Mouse (Mus musculus): ENCODE results near the gene Atxn10. TPM values are rescaled to one million over a fixed set of nuclear protein-coding genes. Genes with fewer than 3 reads are reported as not detected.
A peak's percentile ranks its signal among the peaks of the same experiment; 100 is the strongest.

The Atxn10 gene
- total and polyA plus RNA-seq, 2 experiments from 2014 or later: 311 to 536 TPM

DNA sequence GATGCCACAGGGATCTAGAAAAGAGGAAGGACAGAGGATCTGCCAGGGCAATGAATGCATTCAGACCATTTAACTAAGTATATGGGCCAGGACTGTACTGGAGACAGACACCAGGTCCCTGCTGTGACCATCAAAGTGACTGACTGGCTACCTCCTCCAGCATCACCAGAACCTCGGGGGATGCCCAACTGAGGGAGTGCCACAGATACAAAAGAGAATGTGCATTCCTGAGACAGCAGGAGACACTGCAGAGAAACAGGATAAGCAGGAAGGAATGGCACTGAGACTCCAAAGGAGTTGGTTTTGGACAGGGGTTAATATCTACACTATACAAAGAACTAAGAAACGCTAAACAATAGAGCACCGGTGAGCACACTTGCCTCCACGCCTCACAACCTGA is 32.8 kb upstream of the Atxn10 start:
- no peak overlapping the region for H3K4me2 ChIP-seq (ENCODE audit: low read depth)
- no peak overlapping the region for H3K4me3 ChIP-seq (ENCODE audit: low read depth, low read length)
- no peak for TF ChIP-seq CTCF (IDR thresholded peaks at IDR 0.05; ENCODE audit: low read depth)
- no peaks in the 10 kb centered on the region for H3K4me1 ChIP-seq (ENCODE audit: insufficient read depth)
- 56% methylated on average over 4 of the region's 4 CpGs for WGBS
- no peaks in the 10 kb centered on the region for H3K9me3 ChIP-seq (ENCODE audit: low read length)
- no peak overlapping the region for H3K9ac ChIP-seq
- DNase-seq: no peak
- H3K27me3 ChIP-seq (ENCODE audit: insufficient read depth, low read length): no peaks in the 10 kb centered on the region
- no peak overlapping the region for H3K27ac ChIP-seq (ENCODE audit: low read depth, low read length)
- no peaks in the 10 kb centered on the region for H3K36me3 ChIP-seq (ENCODE audit: insufficient read depth)
- no peak for ATAC-seq

DNA sequence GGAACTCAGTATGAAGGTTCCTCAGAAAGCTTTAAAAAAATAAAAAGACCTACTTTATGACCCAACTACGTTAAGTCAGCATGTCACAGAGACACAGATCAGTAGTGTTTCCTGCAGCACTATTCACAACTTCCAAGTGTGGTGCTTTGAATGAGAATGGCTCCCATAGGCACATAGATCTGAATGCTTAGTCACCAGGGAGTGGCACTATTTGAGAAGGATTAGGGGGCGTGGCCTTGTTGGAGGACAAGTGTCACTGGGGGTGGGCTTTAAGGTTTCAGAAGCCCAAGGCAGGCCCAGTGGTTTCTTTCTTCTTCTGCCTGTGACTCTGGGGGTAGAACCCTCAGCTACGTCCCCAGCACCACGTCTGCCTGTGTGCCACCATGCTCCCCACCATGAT is 32.1 kb upstream of the Atxn10 start:
- no peak overlapping the region for H3K4me3 ChIP-seq (ENCODE audit: low read depth, low read length)
- ATAC-seq: no peak
- no peak overlapping the region for H3K4me2 ChIP-seq (ENCODE audit: low read depth)
- H3K27me3 ChIP-seq (ENCODE audit: insufficient read depth, low read length): no peaks in the 10 kb centered on the region
- TF ChIP-seq CTCF (IDR thresholded peaks at IDR 0.05; ENCODE audit: low read depth): no peak
- H3K27ac ChIP-seq (ENCODE audit: low read depth, low read length): no peak overlapping the region
- no peaks in the 10 kb centered on the region for H3K9me3 ChIP-seq (ENCODE audit: low read length)
- no peak overlapping the region for H3K9ac ChIP-seq
- no peaks in the 10 kb centered on the region for H3K36me3 ChIP-seq (ENCODE audit: insufficient read depth)
- DNase-seq: no peak
- H3K4me1 ChIP-seq (ENCODE audit: insufficient read depth): no peaks in the 10 kb centered on the region
- 88% methylated on average over 4 of the region's 4 CpGs for WGBS

DNA sequence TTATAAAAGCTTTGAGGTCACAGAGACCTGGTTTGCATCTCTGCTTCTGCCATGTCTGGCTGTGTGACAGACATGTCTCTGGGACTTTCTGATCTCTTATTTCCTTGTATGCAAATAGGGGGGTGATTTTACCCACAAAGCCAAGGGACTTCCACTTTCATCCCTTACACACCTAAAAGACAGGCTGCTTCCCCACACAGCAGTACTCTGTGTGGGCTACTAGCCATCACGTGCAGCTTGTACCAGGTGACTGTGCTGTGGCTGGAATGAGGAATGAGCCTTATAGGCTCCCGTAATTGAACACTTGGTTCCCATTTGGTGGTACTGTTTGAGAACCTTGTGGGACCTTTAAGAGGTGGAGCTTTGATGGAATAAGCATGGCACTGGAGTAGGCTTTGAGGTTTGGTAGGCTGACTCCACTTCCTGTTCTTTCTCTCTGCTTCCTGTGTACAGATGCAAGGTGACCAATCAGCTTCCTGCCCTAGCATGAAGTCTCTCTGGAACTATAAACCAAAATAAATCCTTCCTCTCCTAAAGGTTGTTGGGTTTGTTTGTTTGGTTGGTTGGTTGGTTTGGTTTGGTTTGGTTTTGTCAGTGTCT is 28.9 kb upstream of the Atxn10 start:
- Histone ChIP-seq H3K4me2 (ENCODE audit: low read depth) (no peak overlapping the region), H3K9ac (no peak overlapping the region), H3K27ac (ENCODE audit: low read depth, low read length) (no peak overlapping the region), H3K9me3 (ENCODE audit: low read length) (no peaks in the 10 kb centered on the region), H3K4me3 (ENCODE audit: low read depth, low read length) (no peak overlapping the region), H3K27me3 (ENCODE audit: insufficient read depth, low read length) (no peaks in the 10 kb centered on the region), H3K4me1 (ENCODE audit: insufficient read depth) (no peaks in the 10 kb centered on the region), H3K36me3 (ENCODE audit: insufficient read depth) (no peaks in the 10 kb centered on the region)
- no peak for DNase-seq
- ATAC-seq: no peak
- TF ChIP-seq CTCF (IDR thresholded peaks at IDR 0.05; ENCODE audit: low read depth): no peak
- 89% methylated on average over 2 of the region's 2 CpGs for WGBS

DNA sequence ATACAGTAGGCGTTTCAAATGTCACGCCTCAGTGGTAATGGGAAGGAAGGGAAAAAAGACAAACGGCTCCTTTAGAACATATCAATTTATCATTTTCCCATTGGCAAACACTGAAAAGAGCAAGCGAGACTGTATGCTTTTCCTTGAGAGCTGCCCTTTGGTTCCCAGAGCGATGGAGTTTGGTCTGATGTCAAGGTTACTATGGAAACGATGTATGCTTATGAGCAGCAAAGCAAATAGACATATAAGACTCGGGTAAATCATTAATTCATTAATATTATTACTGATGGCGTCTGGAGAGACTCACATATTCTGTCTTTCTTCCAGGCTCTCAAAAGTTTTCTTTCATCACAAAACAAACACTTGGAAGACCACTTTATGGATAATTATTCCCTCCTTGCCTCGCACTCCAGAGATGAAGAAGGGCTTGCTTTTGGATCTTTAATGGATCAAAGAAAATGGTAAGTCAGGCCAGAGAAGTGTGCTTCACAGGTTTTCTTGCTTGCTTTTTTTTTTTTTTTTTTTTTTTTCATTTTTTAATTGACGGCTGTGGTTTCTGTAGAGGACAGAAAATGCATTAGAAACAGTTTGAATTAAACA is 24.9 kb upstream of the Atxn10 start:
- DNase-seq: no peak
- ATAC-seq: no peak
- no peak overlapping the region for H3K9ac ChIP-seq
- WGBS: 59% methylated on average over 10 of the region's 10 CpGs
- H3K36me3 ChIP-seq (ENCODE audit: insufficient read depth): no peaks in the 10 kb centered on the region
- H3K4me2 ChIP-seq (ENCODE audit: low read depth): no peak overlapping the region
- no peak for TF ChIP-seq CTCF (IDR thresholded peaks at IDR 0.05; ENCODE audit: low read depth)
- no peak overlapping the region for H3K27ac ChIP-seq (ENCODE audit: low read depth, low read length)
- H3K27me3 ChIP-seq (ENCODE audit: insufficient read depth, low read length): no peaks in the 10 kb centered on the region
- no peak overlapping the region for H3K4me3 ChIP-seq (ENCODE audit: low read depth, low read length)
- H3K9me3 ChIP-seq (ENCODE audit: low read length): no peaks in the 10 kb centered on the region
- no peaks in the 10 kb centered on the region for H3K4me1 ChIP-seq (ENCODE audit: insufficient read depth)

DNA sequence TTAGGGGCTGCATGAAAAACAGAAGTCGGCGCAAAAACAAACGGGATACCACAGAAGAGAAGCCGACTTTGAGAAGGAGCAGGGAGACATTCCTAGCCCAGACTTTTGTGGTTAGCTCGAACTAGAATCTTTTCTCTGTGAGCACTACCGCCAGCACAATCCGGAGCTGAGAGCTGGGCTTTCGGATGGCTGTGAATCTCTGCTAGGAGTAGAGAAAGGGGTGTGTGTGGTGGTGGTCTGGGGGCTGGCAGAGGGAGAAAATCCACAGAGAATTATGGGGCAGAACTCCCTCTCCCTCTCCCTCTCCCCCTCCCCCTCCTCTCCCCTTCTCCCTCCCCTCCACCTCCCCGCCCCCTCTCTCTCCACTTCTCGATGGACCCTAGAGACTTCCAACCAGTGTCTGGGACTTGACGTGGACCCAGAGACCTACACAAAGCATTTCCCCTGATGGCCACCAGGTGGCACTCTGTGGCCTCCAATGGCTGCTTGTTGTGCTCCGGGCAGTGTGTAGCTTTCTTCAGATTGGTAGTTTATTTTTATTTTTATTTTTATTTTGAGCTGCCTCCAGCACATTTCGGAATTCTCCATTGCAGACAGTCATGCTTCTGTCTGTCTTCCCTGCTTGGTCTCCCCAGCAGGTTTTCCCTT is 20.5 kb upstream of the Atxn10 start:
- H3K27me3 ChIP-seq (ENCODE audit: insufficient read depth, low read length): no peaks in the 10 kb centered on the region
- no peak overlapping the region for H3K9ac ChIP-seq
- no peaks in the 10 kb centered on the region for H3K36me3 ChIP-seq (ENCODE audit: insufficient read depth)
- TF ChIP-seq CTCF (IDR thresholded peaks at IDR 0.05; ENCODE audit: low read depth): peak; percentile 91
- WGBS: 36% methylated on average over 12 of the region's 13 CpGs
- DNase-seq (peak; percentile 88), ATAC-seq (peak; percentile 88)
- H3K4me2 ChIP-seq (ENCODE audit: low read depth): no peak overlapping the region
- no peak overlapping the region for H3K4me3 ChIP-seq (ENCODE audit: low read depth, low read length)
- no peaks in the 10 kb centered on the region for H3K4me1 ChIP-seq (ENCODE audit: insufficient read depth)
- H3K27ac ChIP-seq (ENCODE audit: low read depth, low read length): no peak overlapping the region
- H3K9me3 ChIP-seq (ENCODE audit: low read length): no peaks in the 10 kb centered on the region

DNA sequence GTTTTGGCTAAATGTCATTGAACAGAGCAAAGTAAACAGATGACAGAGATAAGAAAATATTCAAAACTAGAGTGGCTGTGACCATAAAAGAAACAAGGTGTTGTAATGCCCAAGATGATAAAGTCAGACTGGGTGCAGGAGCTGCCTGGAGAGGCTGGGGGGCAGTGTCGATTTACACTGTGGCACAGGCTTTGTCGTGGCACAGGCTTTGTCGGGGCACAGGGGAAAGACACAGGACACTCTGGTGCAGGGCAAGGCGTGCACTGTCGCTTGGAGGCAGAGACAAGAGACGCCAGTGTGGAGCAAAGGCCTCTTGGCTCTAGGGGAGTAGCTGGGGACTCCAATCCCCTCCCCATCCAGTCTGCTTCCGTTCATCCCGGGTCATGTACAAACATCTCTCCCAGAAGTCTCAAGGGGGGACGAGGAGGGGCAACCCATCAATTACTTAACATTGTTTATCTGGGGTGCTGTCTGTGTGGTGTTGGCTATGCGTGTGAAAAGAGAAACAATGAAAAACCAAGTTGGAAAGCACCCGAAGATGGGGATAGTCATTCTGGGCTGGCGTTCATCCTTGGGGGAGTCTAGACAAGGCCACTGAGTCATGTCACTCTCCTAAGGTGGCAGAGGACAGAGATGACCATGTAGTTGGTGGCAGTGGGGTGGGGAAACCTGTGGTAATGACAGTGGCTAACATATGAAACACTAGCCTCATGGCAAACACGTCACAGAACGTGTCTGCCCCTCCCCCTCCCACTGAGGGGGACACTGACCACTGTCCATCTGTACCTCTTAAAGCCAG is 19.5 kb upstream of the Atxn10 start:
- Histone ChIP-seq H3K27ac (ENCODE audit: low read depth, low read length) (no peak overlapping the region), H3K36me3 (ENCODE audit: insufficient read depth) (no peaks in the 10 kb centered on the region), H3K27me3 (ENCODE audit: insufficient read depth, low read length) (no peaks in the 10 kb centered on the region), H3K9me3 (ENCODE audit: low read length) (no peaks in the 10 kb centered on the region), H3K4me1 (ENCODE audit: insufficient read depth) (no peaks in the 10 kb centered on the region), H3K4me3 (ENCODE audit: low read depth, low read length) (no peak overlapping the region), H3K4me2 (ENCODE audit: low read depth) (no peak overlapping the region), H3K9ac (no peak overlapping the region)
- TF ChIP-seq CTCF (IDR thresholded peaks at IDR 0.05; ENCODE audit: low read depth): no peak
- WGBS: 51% methylated on average over 14 of the region's 14 CpGs
- no peak for DNase-seq
- no peak for ATAC-seq
